Mouse (Mus musculus) intestine, postnatal 0 days (tissue): Measurements from ENCODE around the gene Chga. TPM values are rescaled to one million over a fixed set of nuclear protein-coding genes. Genes with fewer than 3 reads are reported as not detected.

ENCODE experiments used
- ATAC-seq: fragments of 200-750 bp; cut with Nextera tagmentation; 2 replicates; pipeline ENCODE4 v1.8.0; 2017; ENCODE audit warnings: mild to moderate bottlenecking, moderate TSS enrichment, moderate library complexity
- H3K27ac ChIP-seq: fragments of 300-500 bp; sonication (generic); 2 replicates; pipeline ENCODE4 v1.5.1; 2014; ENCODE audit warnings: mild to moderate bottlenecking, low read depth, low read length, moderate library complexity
- H3K27me3 ChIP-seq: fragments of 300-500 bp; sonication (generic); replicated peaks from 2 replicates; pipeline ENCODE4 v1.6.1; 2014; ENCODE audit warnings: low read length, mixed read lengths; ENCODE audit not compliant: control insufficient read depth, insufficient read depth
- H3K36me3 ChIP-seq: fragments of 300-500 bp; sonication (generic); 2 replicates; pipeline ENCODE4 v1.6.1; 2014; ENCODE audit warnings: mild to moderate bottlenecking, moderate library complexity; ENCODE audit not compliant: control insufficient read depth, insufficient read depth
- H3K4me1 ChIP-seq: fragments of 300-500 bp; sonication (generic); replicated peaks from 2 replicates; pipeline ENCODE4 v1.6.1; 2014; ENCODE audit warnings: antibody characterized with exemption, low read length, mixed read lengths; ENCODE audit not compliant: control insufficient read depth, insufficient read depth
- H3K4me2 ChIP-seq: fragments of 300-500 bp; sonication (generic); replicated peaks from 2 replicates; pipeline ENCODE4 v1.6.1; 2014; ENCODE audit warnings: low read depth, mild to moderate bottlenecking, moderate library complexity
- H3K4me3 ChIP-seq: fragments of 300-500 bp; sonication (generic); 2 replicates; pipeline ENCODE4 v1.5.1; 2014; ENCODE audit warnings: low read depth, low read length
- H3K9ac ChIP-seq: fragments of 300-500 bp; sonication (generic); 2 replicates; pipeline ENCODE4 v1.6.1; 2014; ENCODE audit warnings: mild to moderate bottlenecking, low read depth, low read length
- H3K9me3 ChIP-seq: fragments of 300-500 bp; sonication (generic); 2 replicates; pipeline ENCODE4 v1.6.1; 2016; ENCODE audit warnings: mixed run types; ENCODE audit not compliant: control insufficient read depth
- CTCF ChIP-seq: sonication (generic); IDR thresholded peaks from 2 replicates; pipeline ENCODE4 v1.5.1; 2016; ENCODE audit warnings: low read depth, mild to moderate bottlenecking, control low read depth, antibody characterized with exemption, moderate library complexity
- WGBS: fragments of 180-500 bp; shearing (Covaris S2); extraction: QIAGEN DNeasy Blood & Tissue Kit; methylation state at CpG from one replicate; pipeline ENCODE4 v1.1.7; 2014; 5-methylcytosine and 5-hydroxymethylcytosine counted together
- polyA plus RNA-seq: library from polyadenylated mRNA; unstranded; fragments of >200 nt; fragmentation: Nextera tagmentation; extraction: Ambion mirVana; gene quantifications from 2 replicates; pipeline ENCODE4 v1.2.1, GENCODE M21; 2015

Gene Chga
- polyA plus RNA-seq, 1 experiment from 2014 or later = 41.5 TPM

DNA sequence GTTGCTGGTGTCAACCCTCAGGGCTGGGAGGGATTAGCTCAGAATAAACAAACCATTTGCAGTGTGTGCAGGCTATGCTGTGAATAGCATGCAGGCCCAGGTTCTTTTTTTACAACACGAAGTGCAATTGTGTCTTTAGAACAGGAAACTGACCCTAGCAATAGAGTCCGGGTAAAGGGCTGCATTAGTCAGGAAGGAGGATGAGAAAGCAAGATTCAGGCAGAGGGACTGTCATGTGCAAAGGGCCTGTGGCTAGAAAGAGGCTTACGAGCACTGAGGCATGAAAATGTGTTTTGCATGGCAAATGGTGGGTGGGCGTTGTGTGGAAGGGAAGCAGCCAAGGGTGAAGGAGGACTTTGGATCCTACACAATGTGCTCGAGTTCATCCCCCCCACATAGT is 26.8 kb upstream of the Chga start:
- H3K4me1 ChIP-seq = no peaks in the 10 kb centered on the region
- TF ChIP-seq CTCF = no peak
- 60% methylated on average over 5 of the region's 5 CpGs for WGBS
- H3K27ac ChIP-seq = no peak overlapping the region
- no peaks in the 10 kb centered on the region for H3K36me3 ChIP-seq
- no peak for ATAC-seq
- H3K9me3 ChIP-seq = no peaks in the 10 kb centered on the region
- H3K9ac ChIP-seq = no peak overlapping the region
- no peak overlapping the region for H3K4me2 ChIP-seq
- no peak overlapping the region for H3K4me3 ChIP-seq
- no peaks in the 10 kb centered on the region for H3K27me3 ChIP-seq

DNA sequence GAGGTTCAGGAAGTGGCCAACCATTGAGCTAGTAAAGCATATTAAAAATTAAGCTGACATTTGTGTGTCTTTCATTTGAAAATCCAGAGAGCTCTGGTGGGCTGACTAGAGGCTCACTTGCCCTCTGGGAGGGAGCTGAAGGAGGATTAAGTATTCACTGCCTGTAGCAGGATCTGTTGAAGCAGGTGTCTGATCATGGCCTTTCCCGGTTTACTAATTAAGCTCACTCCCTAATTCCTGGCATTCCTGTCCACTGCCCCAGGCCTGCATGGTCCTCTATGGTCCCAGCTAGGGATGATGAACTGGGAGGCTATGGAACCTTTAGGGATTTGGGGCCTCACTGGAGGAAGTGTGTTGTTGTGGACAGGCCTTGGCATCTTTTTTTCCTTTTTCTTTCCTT is 19.0 kb upstream of the Chga start:
- no peak for TF ChIP-seq CTCF
- no peak overlapping the region for H3K4me3 ChIP-seq
- ATAC-seq = no peak
- no peaks in the 10 kb centered on the region for H3K36me3 ChIP-seq
- no peaks in the 10 kb centered on the region for H3K4me1 ChIP-seq
- H3K4me2 ChIP-seq = no peak overlapping the region
- H3K9ac ChIP-seq = no peak overlapping the region
- no peaks in the 10 kb centered on the region for H3K9me3 ChIP-seq
- no peak overlapping the region for H3K27ac ChIP-seq
- H3K27me3 ChIP-seq = no peaks in the 10 kb centered on the region
- WGBS = 48% methylated on average over 1 of the region's 1 CpGs

DNA sequence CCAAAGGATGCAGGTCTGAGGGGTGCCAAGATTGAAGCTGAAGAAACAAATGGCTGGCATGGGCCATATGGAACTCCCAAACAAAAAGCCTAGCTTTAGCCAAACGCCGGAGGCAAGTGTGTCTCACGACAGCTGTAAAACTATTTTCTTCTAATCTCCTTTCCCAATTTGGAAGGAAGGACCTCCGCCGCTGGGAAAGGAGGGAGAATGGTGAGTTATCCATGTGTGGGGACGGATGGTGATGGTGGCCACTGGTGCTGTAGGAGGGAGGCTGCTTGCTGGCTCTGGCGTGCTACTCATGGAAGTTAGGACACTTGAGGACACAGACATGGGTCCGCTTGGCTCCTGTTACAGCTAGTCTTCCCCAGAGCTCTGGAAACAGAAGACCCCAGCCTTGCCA is 14.5 kb upstream of the Chga start:
- no peaks in the 10 kb centered on the region for H3K27me3 ChIP-seq
- no peak for ATAC-seq
- TF ChIP-seq CTCF = no peak
- no peak overlapping the region for H3K4me2 ChIP-seq
- H3K36me3 ChIP-seq = no peaks in the 10 kb centered on the region
- 77% methylated on average over 8 of the region's 8 CpGs for WGBS
- no peak overlapping the region for H3K9ac ChIP-seq
- no peaks in the 10 kb centered on the region for H3K9me3 ChIP-seq
- no peak overlapping the region for H3K4me3 ChIP-seq
- no peak overlapping the region for H3K27ac ChIP-seq
- no peaks in the 10 kb centered on the region for H3K4me1 ChIP-seq

DNA sequence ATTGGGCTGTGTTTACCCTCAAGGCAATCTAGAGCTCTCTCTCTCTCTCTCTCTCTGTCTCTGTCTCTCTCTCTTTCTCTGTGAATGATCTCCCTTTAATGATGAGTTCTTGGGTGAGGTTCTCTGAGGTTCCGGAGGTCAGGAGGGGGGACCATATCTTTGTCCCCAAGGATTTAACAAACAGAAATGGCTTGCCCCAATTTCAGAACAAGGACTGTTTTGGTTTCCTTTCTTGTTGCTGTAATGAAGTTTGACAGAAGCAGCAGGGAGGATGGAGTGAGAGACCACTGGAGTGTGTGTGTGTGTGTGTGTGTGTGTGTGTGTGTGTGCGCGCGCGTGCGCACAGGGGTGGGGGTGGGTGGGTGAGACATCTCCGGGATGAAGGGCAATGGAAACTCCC is 13.6 kb upstream of the Chga start:
- Histone ChIP-seq H3K4me1 (no peaks in the 10 kb centered on the region), H3K4me2 (no peak overlapping the region), H3K4me3 (no peak overlapping the region), H3K36me3 (no peaks in the 10 kb centered on the region), H3K9me3 (no peaks in the 10 kb centered on the region), H3K9ac (no peak overlapping the region), H3K27me3 (no peaks in the 10 kb centered on the region), H3K27ac (no peak overlapping the region)
- ATAC-seq = no peak
- no peak for TF ChIP-seq CTCF
- 83% methylated on average over 7 of the region's 7 CpGs for WGBS

DNA sequence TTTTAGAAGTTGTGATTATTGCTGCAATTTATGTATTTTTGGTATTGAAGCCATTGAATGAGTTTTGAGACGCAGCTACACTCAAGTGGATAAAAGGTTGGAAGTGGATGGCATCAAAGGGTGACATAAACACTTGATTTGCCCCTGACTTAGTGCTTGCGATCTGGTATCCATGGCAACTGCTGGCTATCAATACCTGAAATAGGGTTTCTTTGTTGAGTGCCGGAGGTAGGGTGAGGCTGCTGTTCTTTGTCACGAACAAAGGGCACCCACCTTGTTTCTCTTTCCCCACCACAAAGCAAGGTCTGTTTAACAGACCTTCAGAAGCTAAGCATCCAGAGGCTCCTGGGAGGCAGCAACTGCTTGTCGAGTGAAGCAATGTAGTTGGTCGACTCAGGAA is 9.6 kb upstream of the Chga start:
- no peak overlapping the region for H3K27ac ChIP-seq
- H3K4me1 ChIP-seq = no peaks in the 10 kb centered on the region
- no peak overlapping the region for H3K4me3 ChIP-seq
- no peaks in the 10 kb centered on the region for H3K36me3 ChIP-seq
- no peaks in the 10 kb centered on the region for H3K27me3 ChIP-seq
- no peak for ATAC-seq
- H3K9ac ChIP-seq = no peak overlapping the region
- 44% methylated on average over 6 of the region's 6 CpGs for WGBS
- H3K9me3 ChIP-seq = no peaks in the 10 kb centered on the region
- TF ChIP-seq CTCF = no peak
- no peak overlapping the region for H3K4me2 ChIP-seq

DNA sequence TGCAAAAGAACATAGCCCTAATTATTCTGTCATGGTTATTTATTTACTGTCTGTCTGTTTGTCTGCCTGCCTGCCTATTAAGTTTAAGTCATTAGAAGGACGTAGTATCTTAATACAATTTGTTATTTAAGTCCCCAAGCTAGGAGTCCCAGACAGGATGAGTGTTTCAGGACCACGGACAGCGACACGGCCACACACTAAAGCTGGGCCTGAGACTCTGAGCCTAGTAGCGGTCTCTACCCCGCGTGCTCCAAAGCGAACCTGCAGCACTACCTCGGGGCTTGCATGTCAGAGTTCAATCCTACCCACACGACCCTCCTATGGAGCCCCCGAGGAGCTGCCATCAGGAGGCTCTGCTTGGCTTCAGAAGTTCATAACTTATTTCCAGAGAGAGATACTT is 4.2 kb upstream of the Chga start:
- Histone ChIP-seq H3K9ac (no peak overlapping the region), H3K9me3 (no peaks in the 10 kb centered on the region), H3K4me2 (no peak overlapping the region), H3K4me1 (no peaks in the 10 kb centered on the region), H3K27ac (no peak overlapping the region), H3K27me3 (peaks cover 26% of the 10 kb centered on the region), H3K36me3 (no peaks in the 10 kb centered on the region), H3K4me3 (no peak overlapping the region)
- TF ChIP-seq CTCF = no peak
- WGBS = 1% methylated on average over 11 of the region's 11 CpGs
- ATAC-seq = no peak

DNA sequence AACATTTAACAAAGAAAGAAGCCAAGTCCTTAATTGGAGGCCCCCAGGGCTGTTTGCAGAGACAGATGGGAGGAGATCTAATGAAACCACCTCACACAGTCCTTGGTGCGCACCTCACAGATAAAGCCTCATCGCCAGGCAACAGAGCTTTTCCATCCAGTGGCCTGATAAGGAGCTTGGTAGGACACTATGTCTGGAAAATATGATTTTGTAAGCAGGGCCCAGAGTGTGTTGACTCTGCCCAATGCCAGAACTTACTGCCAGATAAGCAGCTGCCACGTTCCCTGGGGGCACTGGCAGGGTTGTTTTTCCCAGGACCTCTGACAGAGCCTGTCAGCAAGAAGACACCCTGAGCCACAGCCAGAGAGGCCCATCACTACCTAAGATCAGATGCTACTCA is 3.6 kb upstream of the Chga start:
- Histone ChIP-seq H3K4me1 (no peaks in the 10 kb centered on the region), H3K27me3 (peaks cover 28% of the 10 kb centered on the region), H3K27ac (no peak overlapping the region), H3K9me3 (no peaks in the 10 kb centered on the region), H3K4me2 (no peak overlapping the region), H3K36me3 (no peaks in the 10 kb centered on the region), H3K4me3 (no peak overlapping the region), H3K9ac (no peak overlapping the region)
- WGBS = 49% methylated on average over 3 of the region's 3 CpGs
- ATAC-seq = no peak
- no peak for TF ChIP-seq CTCF
